Mouse (Mus musculus): ENCODE data around the gene Bptf.
"Not testable (repeated sequence)": the region's sequence is repeated elsewhere in the genome, so short reads cannot be mapped to it uniquely, and the experiment has no call there.

Bptf gene

GRCm38 (mm10) chr11:107057391-107057790 lies 74.5 kb downstream of the Bptf start:
- no peak for DNase-seq (ENCODE audit: extremely low spot score, low read depth, low spot score)

- no peak for DNase-seq (ENCODE audit: extremely low spot score, low read depth, low spot score)
These were observed 77.1 kb downstream of the Bptf start for GRCm38 (mm10) chr11:107054870-107055269.

GRCm38 (mm10) chr11:107046766-107047620 lies 84.9 kb downstream of the Bptf start:
- no peak for DNase-seq (ENCODE audit: extremely low spot score, low read depth, low spot score)

GRCm38 (mm10) chr11:107045546-107045945 lies 86.4 kb downstream of the Bptf start:
- no peak for DNase-seq (ENCODE audit: extremely low spot score, low read depth, low spot score)

- peak; percentile 60 for DNase-seq (ENCODE audit: extremely low spot score, low read depth, low spot score)
These were observed 87.6 kb downstream of the Bptf start for GRCm38 (mm10) chr11:107044321-107044720.

GRCm38 (mm10) chr11:107043361-107043760 lies 88.6 kb downstream of the Bptf start:
- no peak for DNase-seq (ENCODE audit: extremely low spot score, low read depth, low spot score)

- DNase-seq (ENCODE audit: extremely low spot score, low read depth, low spot score), result no peak
These were observed 90.5 kb downstream of the Bptf start for GRCm38 (mm10) chr11:107041396-107041795.

- DNase-seq (ENCODE audit: extremely low spot score, low read depth, low spot score), result no peak
These were observed 92.5 kb downstream of the Bptf start for GRCm38 (mm10) chr11:107039417-107039816.

- no peak for DNase-seq (ENCODE audit: extremely low spot score, low read depth, low spot score)
These were observed 97.7 kb downstream of the Bptf start for GRCm38 (mm10) chr11:107034085-107034810.

- no peak for DNase-seq (ENCODE audit: extremely low spot score, low read depth, low spot score)
These were observed 100.3 kb downstream of the Bptf start for GRCm38 (mm10) chr11:107031635-107032034.

GRCm38 (mm10) chr11:107029536-107029935 lies 102.4 kb downstream of the Bptf start:
- no peak for DNase-seq (ENCODE audit: extremely low spot score, low read depth, low spot score)

- no peak for DNase-seq (ENCODE audit: extremely low spot score, low read depth, low spot score)
These were observed 103.2 kb downstream of the Bptf start for GRCm38 (mm10) chr11:107028754-107029153.

GRCm38 (mm10) chr11:107028275-107028618 lies 103.7 kb downstream of the Bptf start:
- no peak for DNase-seq (ENCODE audit: extremely low spot score, low read depth, low spot score)

GRCm38 (mm10) chr11:107027431-107028274 lies 104.3 kb downstream of the Bptf start:
- no peak for DNase-seq (ENCODE audit: extremely low spot score, low read depth, low spot score)

- no peak for DNase-seq (ENCODE audit: extremely low spot score, low read depth, low spot score)
These were observed 105.1 kb downstream of the Bptf start for GRCm38 (mm10) chr11:107026554-107027430.

GRCm38 (mm10) chr11:107025411-107026321 lies 106.3 kb downstream of the Bptf start, which contains the start of gene 1810010H24Rik:
1810010H24Rik (plus strand) TSS chr11:107025681.
- DNase-seq (ENCODE audit: extremely low spot score, low read depth, low spot score), result no peak

- DNase-seq (ENCODE audit: extremely low spot score, low read depth, low spot score), result no peak
These were observed 107.5 kb downstream of the Bptf start for GRCm38 (mm10) chr11:107024406-107024805.

GRCm38 (mm10) chr11:107022050-107022683 lies 109.8 kb downstream of the Bptf start:
- DNase-seq (ENCODE audit: extremely low spot score, low read depth, low spot score), result no peak

GRCm38 (mm10) chr11:107019722-107020121 lies 112.2 kb downstream of the Bptf start:
- DNase-seq (ENCODE audit: extremely low spot score, low read depth, low spot score), result not testable (repeated sequence)

Data from hindlimb bud, embryonic 11.5 days (tissue).